Mouse (Mus musculus) cerebellum, adult 8-10 months (tissue): ENCODE measurements around the gene Gpcpd1.
"Not testable (repeated sequence)": the region's sequence is repeated elsewhere in the genome, so short reads cannot be mapped to it uniquely, and the experiment has no call there.

Experiments used
- DNase-seq: peaks from one replicate; pipeline ENCODE4 v3.0.0; 2022

The Gpcpd1 gene

GRCm38 (mm10) chr2:132587240-132587779 is at the start of gene Gpcpd1:
Gpcpd1 (minus strand) TSS chr2:132587729.
- no peak for DNase-seq

GRCm38 (mm10) chr2:132636534-132636933 is 49.0 kb upstream of the Gpcpd1 start:
- DNase-seq: no peak

- no peak for DNase-seq
Observed at GRCm38 (mm10) chr2:132628626-132629025, 41.1 kb upstream of the Gpcpd1 start.

GRCm38 (mm10) chr2:132623092-132623491 is 35.6 kb upstream of the Gpcpd1 start:
- DNase-seq: no peak

GRCm38 (mm10) chr2:132617693-132618092 is 30.2 kb upstream of the Gpcpd1 start:
- no peak for DNase-seq

GRCm38 (mm10) chr2:132613581-132614188 is 26.2 kb upstream of the Gpcpd1 start:
- no peak for DNase-seq

GRCm38 (mm10) chr2:132611551-132612233 is 24.2 kb upstream of the Gpcpd1 start:
- DNase-seq: no peak

- no peak for DNase-seq
Observed at GRCm38 (mm10) chr2:132607141-132608093, 19.9 kb upstream of the Gpcpd1 start.

- DNase-seq: no peak
Observed at GRCm38 (mm10) chr2:132605795-132606563, 18.4 kb upstream of the Gpcpd1 start.

- no peak for DNase-seq
Observed at GRCm38 (mm10) chr2:132604922-132605321, 17.4 kb upstream of the Gpcpd1 start.

GRCm38 (mm10) chr2:132603706-132604105 is 16.2 kb upstream of the Gpcpd1 start:
- no peak for DNase-seq

- DNase-seq: no peak
Observed at GRCm38 (mm10) chr2:132601777-132602176, 14.2 kb upstream of the Gpcpd1 start.

GRCm38 (mm10) chr2:132600081-132600480 is 12.6 kb upstream of the Gpcpd1 start:
- DNase-seq: no peak

- DNase-seq: no peak
Observed at GRCm38 (mm10) chr2:132599127-132599526, 11.6 kb upstream of the Gpcpd1 start.

- no peak for DNase-seq
Observed at GRCm38 (mm10) chr2:132597866-132598480, 10.4 kb upstream of the Gpcpd1 start.

- DNase-seq: no peak
Observed at GRCm38 (mm10) chr2:132597226-132597625, 9.7 kb upstream of the Gpcpd1 start.

GRCm38 (mm10) chr2:132595601-132596235 is 8.2 kb upstream of the Gpcpd1 start:
- no peak for DNase-seq

GRCm38 (mm10) chr2:132592126-132592525 is 4.6 kb upstream of the Gpcpd1 start:
- DNase-seq: no peak

- not testable (repeated sequence) for DNase-seq
Observed at GRCm38 (mm10) chr2:132591579-132591978, 4.0 kb upstream of the Gpcpd1 start.

GRCm38 (mm10) chr2:132589906-132590538 is 2.5 kb upstream of the Gpcpd1 start:
- no peak for DNase-seq

- DNase-seq: no peak
Observed at GRCm38 (mm10) chr2:132586006-132586405, 1.5 kb downstream of the Gpcpd1 start.
